Mouse (Mus musculus) cerebellum, adult 2 months (tissue): ENCODE measurements around the gene Ncapg.

Experiments used
- CTCF ChIP-seq: fragments of 200-500 bp; IDR thresholded peaks from 2 replicates; pipeline ENCODE4 v1.5.1; 2011; ENCODE audit warnings: low read depth, mild to moderate bottlenecking, control low read depth, low read length, moderate library complexity, borderline replicate concordance; ENCODE audit not compliant: insufficient read depth
- POLR2A ChIP-seq: fragments of 200-500 bp; IDR thresholded peaks from 2 replicates; pipeline ENCODE4 v1.6.1; 2011; ENCODE audit warnings: low read length, control low read depth, borderline replicate concordance; ENCODE audit not compliant: insufficient read depth

DNA sequence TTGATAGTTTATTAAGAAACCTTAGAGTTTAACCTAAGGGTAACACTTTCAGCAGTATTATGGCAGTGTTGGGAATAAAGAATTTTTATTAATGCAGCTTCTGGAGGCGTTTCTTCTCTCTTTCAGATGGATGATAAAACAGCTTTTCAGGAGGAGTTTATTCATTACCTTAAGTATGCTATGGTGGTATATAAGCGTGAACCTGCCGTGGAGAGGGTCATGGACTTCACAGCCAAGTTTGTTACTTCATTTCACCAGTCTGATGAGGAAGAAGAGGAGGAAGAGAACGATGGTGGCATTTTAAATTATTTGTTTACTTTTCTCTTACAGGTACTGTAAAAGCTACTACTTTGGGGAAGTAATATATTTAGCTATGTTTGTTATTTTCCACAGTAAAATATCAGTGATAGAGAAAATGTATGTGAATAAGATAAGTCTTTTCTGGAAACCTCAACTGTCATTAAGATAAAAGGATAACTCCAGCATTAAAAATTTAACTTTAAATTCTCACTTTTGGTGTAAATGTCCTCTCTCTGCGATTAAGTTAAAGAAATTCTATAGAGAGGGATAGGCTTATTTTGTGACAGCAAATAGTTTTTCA is 1.3 kb downstream of the Ncapg start:
- no peak for TF ChIP-seq CTCF
- TF ChIP-seq POLR2A = no peak
